Mouse (Mus musculus) bone marrow macrophage, adult 2 months (primary cell): ENCODE measurements around the gene Swap70. TPM values are rescaled to one million over a fixed set of nuclear protein-coding genes. Genes with fewer than 3 reads are reported as not detected.

Experiments used
- H3K27ac ChIP-seq: 2 replicates; pipeline ENCODE4 v1.5.1; 2012; ENCODE audit warnings: low read depth, low read length; ENCODE audit not compliant: insufficient read depth
- H3K4me1 ChIP-seq: 2 replicates; pipeline ENCODE4 v1.6.1; 2012; ENCODE audit warnings: low read length; ENCODE audit not compliant: control insufficient read depth, insufficient read depth
- H3K4me3 ChIP-seq: 2 replicates; pipeline ENCODE4 v1.5.1; 2012; ENCODE audit warnings: mild to moderate bottlenecking, low read length, moderate library complexity; ENCODE audit not compliant: insufficient read depth
- CTCF ChIP-seq: IDR thresholded peaks from 2 replicates; pipeline ENCODE4 v1.5.1; 2012; ENCODE audit warnings: low read depth, mild to moderate bottlenecking, low read length, moderate library complexity
- POLR2A ChIP-seq: IDR thresholded peaks from 2 replicates; pipeline ENCODE4 v1.6.1; 2012; ENCODE audit warnings: mild to moderate bottlenecking, low read depth, low read length, borderline replicate concordance
- polyA plus RNA-seq: library from polyadenylated mRNA; stranded (reverse); fragments of >200 nt; gene quantifications from 2 replicates; pipeline ENCODE4 v1.2.4, GENCODE M21; 2012; ENCODE audit not compliant: missing spikeins, insufficient read depth, insufficient read length

The Swap70 gene
- polyA plus RNA-seq, 1 experiment: 114 TPM

- TF ChIP-seq CTCF (no peak), POLR2A (no peak)
- no peak overlapping the region for H3K27ac ChIP-seq
- no peaks in the 10 kb centered on the region for H3K4me1 ChIP-seq
- H3K4me3 ChIP-seq: no peak overlapping the region
These were observed 76.1 kb downstream of the Swap70 start for GRCm38 (mm10) chr7:110297611-110298010.

- Histone ChIP-seq H3K4me1 (no peaks in the 10 kb centered on the region), H3K4me3 (no peak overlapping the region), H3K27ac (no peak overlapping the region)
- TF ChIP-seq CTCF (no peak), POLR2A (no peak)
These were observed 76.6 kb downstream of the Swap70 start for GRCm38 (mm10) chr7:110298090-110298489.

- no peaks in the 10 kb centered on the region for H3K4me1 ChIP-seq
- no peak overlapping the region for H3K27ac ChIP-seq
- no peak overlapping the region for H3K4me3 ChIP-seq
- TF ChIP-seq POLR2A: no peak
- TF ChIP-seq CTCF: no peak
These were observed 77.4 kb downstream of the Swap70 start for GRCm38 (mm10) chr7:110298739-110299410.

GRCm38 (mm10) chr7:110302886-110303285, 81.4 kb downstream of the Swap70 start:
- no peak overlapping the region for H3K4me3 ChIP-seq
- TF ChIP-seq CTCF (no peak), POLR2A (no peak)
- no peak overlapping the region for H3K27ac ChIP-seq
- no peaks in the 10 kb centered on the region for H3K4me1 ChIP-seq

- Histone ChIP-seq H3K4me3 (no peak overlapping the region), H3K4me1 (peaks cover 8% of the 10 kb centered on the region), H3K27ac (no peak overlapping the region)
- TF ChIP-seq CTCF (no peak), POLR2A (no peak)
These were observed 84.0 kb downstream of the Swap70 start for GRCm38 (mm10) chr7:110305486-110305885.

GRCm38 (mm10) chr7:110306281-110306680, 84.8 kb downstream of the Swap70 start:
- Histone ChIP-seq H3K4me3 (no peak overlapping the region), H3K27ac (no peak overlapping the region), H3K4me1 (peaks cover 10% of the 10 kb centered on the region)
- no peak for TF ChIP-seq CTCF
- no peak for TF ChIP-seq POLR2A

- Histone ChIP-seq H3K4me3 (no peak overlapping the region), H3K27ac (no peak overlapping the region), H3K4me1 (peaks cover 21% of the 10 kb centered on the region)
- TF ChIP-seq POLR2A (no peak), CTCF (no peak)
These were observed 86.2 kb downstream of the Swap70 start for GRCm38 (mm10) chr7:110307741-110308140.

GRCm38 (mm10) chr7:110309246-110309645, 87.7 kb downstream of the Swap70 start:
- Histone ChIP-seq H3K4me1 (peaks cover 28% of the 10 kb centered on the region), H3K27ac (no peak overlapping the region), H3K4me3 (no peak overlapping the region)
- TF ChIP-seq POLR2A: no peak
- TF ChIP-seq CTCF: no peak

GRCm38 (mm10) chr7:110313392-110314055, 92.0 kb downstream of the Swap70 start:
- Histone ChIP-seq H3K4me3 (no peak overlapping the region), H3K27ac (peak overlapping the region; percentile 83), H3K4me1 (peaks cover 36% of the 10 kb centered on the region)
- TF ChIP-seq CTCF (no peak), POLR2A (no peak)

- H3K4me1 ChIP-seq: peaks cover 42% of the 10 kb centered on the region
- no peak for TF ChIP-seq POLR2A
- no peak for TF ChIP-seq CTCF
- H3K27ac ChIP-seq: peak overlapping the region; percentile 83
- H3K4me3 ChIP-seq: no peak overlapping the region
These were observed 92.9 kb downstream of the Swap70 start for GRCm38 (mm10) chr7:110314401-110314890.
